Mouse (Mus musculus): ENCODE measurements at regions not wholly inside any gene's neighbourhood (a gene's known extent, or its start where the extent isn't known, plus 50 kb on each side); places are given as distances from the start of the nearest gene placed in this dataset.

DNA sequence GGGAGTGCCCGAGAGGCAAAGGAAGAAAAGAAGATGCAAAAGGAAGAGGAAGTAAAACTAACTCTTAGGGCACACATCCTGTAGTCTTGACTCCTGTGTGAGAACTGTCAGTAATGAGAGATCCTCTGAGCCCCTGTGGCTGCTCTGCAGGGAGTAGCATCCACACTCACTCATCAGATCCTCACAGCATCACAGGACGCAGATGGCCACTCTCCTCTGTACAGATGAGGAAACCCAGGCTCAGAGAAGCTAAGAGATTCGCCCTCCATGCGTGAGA is 117.0 kb upstream of the Habp2 start:
- no peak for DNase-seq (ENCODE audit: low spot score in 2 of 2)

DNA sequence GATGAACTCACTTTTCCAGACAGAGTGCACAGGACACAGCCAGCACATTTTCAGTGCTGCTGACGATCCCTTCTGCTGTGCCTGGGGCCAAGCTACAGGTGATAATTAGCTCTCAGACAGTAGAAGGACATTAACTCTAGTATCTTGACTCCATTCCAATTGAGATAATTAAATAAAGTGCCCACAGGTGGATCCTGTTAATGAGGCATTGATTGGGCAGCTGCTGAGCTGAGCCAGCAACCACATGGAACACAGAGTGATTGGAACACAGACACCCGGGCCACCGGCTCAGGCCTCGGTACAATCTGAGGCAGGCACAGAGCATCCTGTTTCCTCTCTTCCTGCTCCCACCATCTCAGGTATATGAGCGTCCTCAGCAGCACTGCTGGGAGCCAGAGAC is 114.5 kb upstream of the Habp2 start:
- no peak for DNase-seq (ENCODE audit: low spot score in 2 of 2)

DNA sequence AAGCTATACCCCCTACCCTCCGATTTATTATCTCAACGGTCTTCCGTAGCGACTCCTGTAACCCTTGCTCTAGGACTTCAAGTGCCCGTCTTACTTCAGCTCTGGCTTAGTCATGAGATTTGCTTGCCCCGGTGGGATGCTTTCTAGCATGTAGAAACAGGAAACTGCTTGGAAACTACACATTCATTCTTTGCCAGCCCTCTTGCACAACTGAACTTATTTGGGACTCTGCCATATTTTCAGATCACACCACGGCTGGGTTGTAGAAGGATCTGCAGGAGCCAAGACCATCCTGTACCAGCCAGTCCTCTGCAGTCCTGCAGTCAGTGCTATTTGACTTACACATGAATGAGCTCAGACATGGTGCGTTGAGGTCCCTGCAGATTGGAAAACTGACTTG is 110.9 kb upstream of the Habp2 start:
- no peak for DNase-seq (ENCODE audit: low spot score in 2 of 2)

DNA sequence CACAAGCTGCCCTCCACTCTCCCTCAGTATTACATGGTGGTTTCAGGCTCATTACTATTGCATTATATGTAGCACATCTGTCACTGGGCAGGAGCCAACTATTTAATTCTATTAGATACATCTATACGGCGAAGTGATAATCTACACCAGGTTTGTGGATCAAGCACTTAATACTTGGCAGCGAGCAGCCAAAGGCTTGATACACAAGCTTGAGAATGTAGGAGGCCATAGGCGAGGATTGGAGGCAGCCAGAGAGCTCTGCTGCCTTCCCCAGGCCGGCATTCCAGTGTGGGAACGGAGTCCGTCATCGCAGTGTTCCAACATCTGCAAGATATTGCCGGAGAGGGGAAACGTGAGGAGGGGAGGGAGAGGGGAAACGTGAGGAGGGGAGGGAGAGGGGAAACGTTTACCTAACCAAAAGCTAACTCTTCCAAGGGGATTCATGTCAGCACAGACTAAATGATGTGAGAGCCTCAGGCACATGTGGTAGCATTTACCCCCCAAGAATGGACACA is 109.6 kb upstream of the Habp2 start:
- DNase-seq (ENCODE audit: low spot score in 2 of 2): no peak

DNA sequence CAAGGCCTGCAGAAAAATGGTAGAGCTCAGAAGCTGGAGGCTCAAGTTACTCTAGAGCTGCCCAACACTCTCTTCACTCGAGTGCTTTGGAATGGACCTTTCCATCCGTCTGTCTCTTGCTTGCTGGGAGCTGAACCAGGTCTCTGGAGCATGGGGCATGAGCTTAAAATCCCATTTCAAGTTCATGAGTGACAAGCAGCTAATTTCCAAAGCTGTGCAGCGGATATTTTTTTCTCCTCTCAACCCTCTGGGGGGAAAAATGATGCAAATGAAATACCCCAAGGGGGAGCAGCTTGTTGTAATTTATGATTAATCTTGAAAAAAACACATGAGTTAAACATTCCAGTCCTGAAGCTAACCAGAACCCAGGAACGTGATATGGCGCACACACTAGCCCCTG is 101.2 kb upstream of the Habp2 start:
- no peak for DNase-seq (ENCODE audit: low spot score in 2 of 2)

DNA sequence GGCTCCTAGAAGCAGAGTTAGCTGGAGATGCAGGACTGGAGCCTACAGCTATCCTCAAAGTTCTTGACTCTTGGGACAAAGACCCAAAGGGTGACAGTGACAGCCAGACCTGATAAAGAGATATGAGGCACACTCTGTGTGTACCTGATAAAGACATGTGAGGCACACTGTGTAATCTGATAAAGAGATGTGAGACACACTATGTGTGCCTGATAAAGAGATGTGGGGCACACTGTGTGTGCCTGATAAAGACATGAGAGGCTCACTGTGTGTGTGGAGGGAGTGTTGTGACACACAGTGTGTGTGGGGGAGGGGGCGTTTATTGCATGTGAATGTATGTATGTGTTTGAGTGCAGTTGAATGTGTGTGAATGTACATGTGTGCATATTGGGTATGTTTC is 97.8 kb upstream of the Habp2 start:
- DNase-seq (ENCODE audit: low spot score in 2 of 2): no peak

DNA sequence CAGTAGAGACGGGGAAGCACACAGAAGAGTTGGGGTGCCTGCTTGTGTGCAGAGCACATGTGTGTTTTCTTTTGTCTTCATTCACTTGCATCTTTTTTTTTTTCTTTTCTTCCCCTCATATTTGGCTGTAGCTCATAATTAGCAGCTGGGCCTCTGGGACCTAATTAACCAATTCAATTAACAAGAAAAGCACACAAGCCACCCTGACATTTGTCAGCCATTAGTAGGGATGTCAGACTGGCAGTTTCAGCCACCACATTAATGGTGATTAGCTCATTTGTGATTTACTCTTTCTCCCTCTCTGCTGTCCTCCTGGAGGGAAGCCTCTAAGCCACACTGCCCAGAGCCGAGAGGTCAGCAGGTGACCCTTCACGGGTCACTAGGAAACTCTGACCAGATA is 96.7 kb upstream of the Habp2 start:
- DNase-seq (ENCODE audit: low spot score in 2 of 2): no peak

DNA sequence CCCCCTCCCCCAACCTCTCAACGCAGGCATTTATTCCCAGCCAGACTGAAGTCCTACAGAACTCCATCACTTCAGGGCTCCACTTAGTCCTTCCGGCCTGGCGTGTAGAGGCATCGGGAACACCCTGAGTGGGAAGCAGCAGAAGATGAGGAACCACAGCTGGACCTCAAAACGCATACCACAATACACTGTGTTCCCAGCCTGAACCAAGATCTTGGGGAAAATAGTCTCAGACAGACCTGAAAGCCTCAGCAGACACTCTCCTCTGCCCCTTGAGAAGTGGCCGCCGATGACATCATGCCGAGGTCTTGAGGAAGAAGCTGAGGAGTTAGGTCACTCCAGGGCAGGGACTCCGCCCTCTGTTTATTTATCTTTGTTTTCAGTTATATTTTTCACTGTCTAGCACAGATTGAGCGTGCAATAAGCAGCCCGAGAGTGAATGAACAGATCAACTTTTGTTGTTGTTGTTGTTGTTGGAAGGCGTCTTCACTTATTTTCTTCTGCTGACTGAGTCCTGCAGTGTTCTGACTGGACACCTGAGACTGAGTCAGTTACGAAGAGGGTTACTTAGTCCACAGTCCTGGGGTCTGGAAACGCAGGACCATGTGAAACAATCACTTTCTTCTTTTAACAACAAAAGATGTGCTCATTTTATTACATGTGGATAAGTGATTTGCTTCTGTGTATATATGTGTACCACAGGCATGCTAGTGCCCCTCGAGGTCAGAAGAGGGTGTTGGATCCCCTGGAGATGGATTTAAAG is 88.3 kb upstream of the Habp2 start:
- no peak for DNase-seq (ENCODE audit: low spot score in 2 of 2)

DNA sequence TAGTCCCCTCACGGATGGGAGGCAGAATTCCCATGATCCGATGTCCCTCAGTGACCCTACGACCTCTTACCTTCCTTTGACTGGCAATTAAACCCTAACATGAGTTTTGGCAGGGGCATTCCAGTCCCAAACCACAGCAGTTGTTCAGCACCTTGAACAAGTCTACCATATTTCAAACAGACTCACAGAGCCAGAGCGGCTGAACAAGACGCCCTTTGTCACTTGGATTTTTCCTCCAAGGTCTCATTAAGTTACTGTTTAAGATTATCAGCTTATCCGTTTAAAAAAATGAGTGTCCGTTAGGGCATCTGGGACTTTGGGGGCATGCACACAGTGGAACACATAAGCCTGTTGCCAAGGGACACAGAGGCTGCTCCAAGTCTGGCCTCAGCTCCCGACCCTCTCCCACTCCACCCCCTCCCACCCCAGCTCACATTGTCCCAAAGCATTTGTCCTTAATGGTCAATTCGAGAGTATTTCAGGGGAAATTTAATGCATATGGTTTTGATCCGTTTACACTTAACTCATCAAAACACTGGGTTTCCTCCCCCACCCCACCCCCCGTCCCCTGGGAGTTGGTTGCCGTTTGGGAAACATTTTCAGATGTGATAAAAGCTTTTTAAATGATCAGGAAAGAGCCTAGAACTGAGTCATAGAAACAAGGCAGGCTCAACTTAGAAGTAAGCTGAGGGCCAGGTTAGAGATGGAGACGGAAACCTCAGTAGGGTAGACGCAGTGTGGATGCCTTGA is 87.4 kb upstream of the Habp2 start:
- no peak for DNase-seq (ENCODE audit: low spot score in 2 of 2)

DNA sequence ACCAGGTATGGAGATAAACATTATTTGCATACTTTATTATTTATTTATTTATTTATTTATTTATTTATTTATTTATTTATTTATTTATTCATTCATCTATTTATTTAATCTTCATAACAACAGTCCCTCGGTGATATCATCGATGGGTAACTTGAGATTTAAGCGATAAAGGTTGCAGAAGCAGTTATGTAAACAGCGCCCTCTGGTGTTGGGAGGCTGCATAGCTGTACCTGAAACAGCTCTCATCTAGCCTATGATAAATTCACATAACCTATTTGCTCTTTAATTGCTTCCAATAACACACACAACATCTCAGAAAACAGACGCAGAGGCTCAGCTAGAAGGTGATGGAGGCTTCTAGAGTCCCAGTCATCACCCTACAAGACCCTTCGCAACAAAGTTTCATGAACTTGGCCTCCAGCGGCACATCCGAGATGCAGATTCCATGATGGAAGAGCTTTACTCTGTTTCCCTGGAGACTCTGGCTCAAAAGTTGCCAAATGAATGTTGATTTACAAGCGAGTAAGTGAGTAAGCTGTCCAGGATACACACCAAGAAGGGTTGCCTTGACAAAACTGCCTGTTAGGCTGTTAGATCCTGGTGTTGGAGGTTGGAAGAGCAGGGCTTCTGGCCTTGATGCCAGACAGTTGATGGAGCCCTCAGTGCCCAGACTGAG is 85.8 kb upstream of the Habp2 start:
- DNase-seq (ENCODE audit: low spot score in 2 of 2): no peak

DNA sequence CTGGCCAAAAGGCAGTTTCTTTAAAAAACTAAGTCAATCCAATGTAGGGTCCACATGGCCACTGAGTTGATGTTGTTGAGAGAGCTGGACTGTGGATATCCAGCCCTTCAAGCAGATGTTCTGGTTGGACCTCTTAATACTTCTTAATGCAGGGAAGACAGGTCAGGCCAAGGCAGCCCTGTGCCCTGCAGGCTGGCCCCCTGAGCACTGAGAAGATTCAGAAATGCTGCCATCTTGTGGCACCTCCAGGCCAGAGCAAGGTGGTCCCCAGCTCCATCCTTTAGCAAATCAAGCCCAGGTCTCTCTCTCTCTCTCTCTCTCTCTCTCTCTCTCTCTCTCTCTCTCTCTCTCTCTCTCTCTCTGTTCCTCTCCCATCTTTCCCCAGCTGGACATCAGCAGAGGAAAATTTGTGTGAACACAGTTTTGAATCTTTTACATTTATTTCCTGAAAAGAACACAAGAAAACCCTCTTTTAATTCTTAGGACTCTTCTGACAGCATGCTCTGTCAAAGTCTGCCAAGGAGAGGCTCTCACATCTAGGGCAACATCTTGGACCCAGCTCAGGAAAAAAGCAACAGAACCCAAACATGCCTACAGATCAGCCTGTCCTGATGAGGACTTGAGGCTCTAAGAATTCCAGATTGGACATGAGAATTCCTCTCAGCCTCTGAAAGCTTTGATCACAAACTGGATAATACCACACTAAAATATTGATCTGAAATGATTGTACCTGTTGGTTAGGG is 85.0 kb upstream of the Habp2 start:
- no peak for DNase-seq (ENCODE audit: low spot score in 2 of 2)

DNA sequence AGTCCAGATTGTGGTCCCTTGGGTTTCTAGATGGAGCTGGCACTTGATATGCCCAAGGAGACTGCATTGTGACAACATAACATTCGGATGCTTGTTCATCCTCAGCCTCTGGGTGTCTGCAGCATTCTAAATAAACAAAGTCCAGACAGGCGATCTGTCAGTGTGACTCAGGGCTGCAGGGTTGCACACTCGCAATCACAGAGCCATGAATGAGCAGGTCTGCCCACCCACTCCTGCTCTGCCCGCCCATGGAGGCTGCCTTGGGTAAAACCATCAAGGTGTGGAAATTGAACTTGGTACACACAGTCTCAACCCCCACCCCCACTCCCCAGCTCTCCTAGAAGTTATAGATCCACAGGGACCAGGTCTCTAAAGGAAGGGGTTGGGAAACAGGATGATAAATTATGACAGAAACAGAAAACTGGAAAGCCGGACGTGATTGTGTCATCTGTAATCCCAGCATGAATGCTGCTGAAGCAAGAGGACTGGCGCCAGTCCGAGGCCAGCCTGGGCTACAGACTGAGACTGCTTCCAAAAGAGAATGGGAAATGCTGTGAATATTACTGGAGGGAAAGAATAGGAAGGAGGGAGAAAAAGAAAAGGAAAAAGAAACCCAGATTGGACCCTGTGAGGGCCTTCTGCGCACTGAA is 84.3 kb upstream of the Habp2 start:
- DNase-seq (ENCODE audit: low spot score in 2 of 2): no peak

DNA sequence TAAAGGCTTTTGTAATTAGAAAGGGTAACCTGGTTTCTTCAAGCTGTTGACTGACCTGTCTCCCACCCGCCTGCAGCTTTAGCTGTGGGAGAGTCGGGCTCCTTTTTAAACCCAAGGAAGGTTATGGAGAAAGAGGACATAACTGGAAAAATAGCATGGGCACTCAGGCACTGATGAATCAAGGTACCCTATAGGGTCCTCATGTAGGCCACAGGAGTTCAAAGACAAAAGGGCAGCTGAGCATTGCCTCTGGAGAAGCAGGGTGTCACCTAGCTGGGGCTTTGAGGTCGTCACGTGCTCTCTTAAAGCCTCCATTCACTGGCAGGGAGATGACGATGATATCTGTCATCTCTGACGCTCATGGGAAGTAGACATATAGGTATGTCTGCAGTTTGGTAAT is 68.4 kb upstream of the Habp2 start:
- DNase-seq (ENCODE audit: low spot score in 2 of 2): no peak

DNA sequence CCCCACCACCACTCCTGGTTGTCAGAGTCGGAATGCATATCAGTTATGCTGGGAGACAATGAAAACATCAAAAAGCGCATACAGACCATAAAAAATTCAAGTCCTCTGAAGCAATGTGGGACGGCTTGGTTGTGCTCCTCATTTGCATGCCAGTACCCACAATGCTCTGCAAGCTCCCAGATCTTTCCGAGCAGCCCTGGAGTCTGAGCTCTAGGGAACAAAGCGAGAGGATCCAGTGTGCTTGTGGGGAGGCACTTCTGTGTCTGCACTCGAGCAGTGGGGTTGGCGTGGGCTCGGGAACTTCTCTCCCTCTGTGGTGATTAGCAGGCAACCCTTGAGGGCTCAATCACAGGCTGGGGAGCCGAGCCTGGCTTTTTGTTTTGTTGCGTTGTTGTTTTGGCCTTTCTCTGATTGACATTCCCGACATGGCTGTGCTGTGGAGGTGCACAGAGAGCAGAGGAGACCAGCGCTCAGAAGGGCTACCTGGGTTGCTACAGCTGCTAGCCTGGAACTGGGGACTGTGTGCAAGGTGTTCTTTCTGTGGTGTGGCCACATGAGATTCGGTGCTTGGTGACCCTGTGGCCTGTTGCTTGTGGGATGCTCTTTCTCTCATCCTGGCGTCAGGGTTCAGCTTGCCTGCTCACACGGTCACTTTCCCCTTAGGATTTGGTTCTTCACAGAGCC is 66.1 kb upstream of the Habp2 start:
- no peak for DNase-seq (ENCODE audit: low spot score in 2 of 2)

DNA sequence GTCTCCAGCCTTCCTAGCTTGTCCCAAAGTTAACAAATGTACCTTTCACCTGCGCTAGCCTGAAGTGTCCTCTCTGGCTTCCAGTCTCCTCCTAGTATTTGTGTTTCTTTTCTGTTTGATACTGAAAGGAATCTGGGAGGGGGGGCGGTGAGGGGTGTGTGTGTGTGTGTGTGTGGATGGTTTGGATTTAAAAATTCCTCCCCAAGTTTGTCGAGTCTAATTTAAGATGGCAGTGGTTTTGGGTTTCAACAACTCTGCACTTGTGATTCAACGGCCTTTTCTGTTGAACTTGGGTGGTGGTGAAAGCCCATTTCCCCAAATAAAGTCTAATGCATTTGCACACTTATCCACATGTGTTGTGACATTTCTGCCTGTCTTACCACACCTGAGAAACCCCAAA is 64.4 kb upstream of the Habp2 start:
- DNase-seq (ENCODE audit: low spot score in 2 of 2): no peak

DNA sequence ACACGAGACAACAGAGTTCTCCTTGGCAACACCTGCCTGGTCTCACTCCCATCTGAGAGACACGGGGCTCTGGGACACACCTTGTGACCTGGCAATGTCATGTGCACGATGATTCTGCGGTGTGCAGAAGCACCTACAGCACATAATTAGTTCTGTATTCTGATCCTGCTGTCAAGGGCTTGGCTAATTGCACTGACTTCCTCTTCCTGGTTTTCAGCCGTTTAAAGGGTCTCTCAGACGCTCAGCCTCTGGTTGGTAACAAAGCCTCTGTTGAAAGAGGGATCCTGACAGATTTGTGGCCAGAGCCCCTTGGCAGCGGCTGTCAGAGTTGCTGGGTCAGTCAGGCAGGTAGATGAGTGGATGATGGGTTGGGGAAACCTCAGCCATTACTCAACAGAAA is 61.9 kb upstream of the Habp2 start:
- DNase-seq (ENCODE audit: low spot score in 2 of 2): no peak

DNA sequence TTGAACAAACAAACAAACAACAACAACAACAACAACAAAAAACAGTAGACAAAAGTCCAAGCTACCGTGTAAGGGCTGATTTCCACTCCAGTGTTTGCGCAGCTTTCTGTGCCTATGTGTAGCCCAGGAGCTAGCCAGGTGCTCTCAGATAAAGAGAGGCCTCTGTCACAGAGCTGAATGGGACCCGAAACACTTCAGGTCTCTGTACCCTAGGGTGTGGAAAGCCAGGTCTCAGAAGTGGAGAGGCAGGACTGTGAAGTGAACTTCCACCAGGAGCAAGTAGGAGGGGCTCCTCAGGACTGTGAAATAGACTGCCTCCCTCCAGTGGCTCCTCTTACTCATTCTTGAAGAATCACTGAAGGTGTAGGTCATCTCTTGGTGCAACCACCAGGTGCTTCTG is 61.4 kb upstream of the Habp2 start:
- no peak for DNase-seq (ENCODE audit: low spot score in 2 of 2)

DNA sequence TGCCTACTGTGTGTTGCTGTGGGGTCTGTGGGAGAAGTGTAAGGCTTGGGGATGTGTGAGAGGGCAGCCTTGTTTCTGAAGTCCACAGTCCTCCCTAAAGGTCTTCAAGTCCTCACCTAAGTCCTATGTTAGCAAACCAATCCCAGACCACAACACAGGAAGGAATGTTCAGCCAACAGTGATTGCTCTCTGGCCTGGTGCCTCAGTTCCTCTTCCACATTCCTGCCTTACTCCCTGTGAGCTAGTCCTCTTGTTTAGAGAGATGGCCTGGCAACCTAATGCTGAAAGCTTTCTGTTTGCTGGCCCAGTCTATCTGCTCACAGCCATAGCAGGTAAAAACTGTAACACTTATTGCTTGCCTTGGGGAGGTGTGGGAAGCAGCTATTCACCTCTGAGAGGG is 58.4 kb upstream of the Habp2 start:
- DNase-seq (ENCODE audit: low spot score in 2 of 2): no peak

DNA sequence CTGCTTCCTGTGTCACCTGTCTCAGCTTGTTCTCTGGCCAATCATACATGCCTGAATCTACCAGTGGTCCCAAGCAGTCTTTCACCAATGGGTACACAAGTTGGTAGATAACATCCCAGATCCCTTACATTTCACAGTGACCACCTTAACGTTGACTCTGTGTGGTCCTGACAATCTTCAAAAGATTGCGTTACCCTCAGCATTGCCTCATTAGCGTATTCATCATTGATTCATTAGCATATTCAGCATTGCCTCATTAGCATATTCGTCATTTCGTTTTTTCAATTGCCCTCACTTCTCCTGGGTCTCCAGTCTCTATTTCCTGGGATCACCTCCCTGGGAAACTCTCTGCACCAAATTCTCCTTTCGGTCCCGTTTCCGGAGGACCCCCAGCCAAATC is 55.5 kb upstream of the Habp2 start:
- no peak for DNase-seq (ENCODE audit: low spot score in 2 of 2)

DNA sequence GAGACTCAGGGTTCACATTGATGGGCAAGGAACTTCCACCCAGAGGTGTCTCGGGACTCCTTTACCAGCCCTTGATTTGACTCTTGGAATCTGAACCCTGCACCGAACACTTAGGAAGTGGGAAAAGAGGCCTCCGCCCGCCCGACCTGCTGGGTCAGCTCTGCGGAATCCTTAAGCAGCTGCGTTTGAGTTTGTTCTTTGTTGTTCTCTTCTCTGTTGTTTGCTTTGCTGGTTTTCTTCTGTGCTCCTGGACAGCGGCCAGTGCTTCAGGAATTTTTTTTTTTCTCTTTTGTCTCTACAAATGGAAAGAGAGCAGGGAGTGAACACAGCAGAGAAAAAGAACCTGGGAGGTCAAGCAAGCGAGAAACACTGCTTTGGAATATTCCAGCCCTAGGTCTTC is 55.1 kb upstream of the Habp2 start:
- no peak for DNase-seq (ENCODE audit: low spot score in 2 of 2)

DNA sequence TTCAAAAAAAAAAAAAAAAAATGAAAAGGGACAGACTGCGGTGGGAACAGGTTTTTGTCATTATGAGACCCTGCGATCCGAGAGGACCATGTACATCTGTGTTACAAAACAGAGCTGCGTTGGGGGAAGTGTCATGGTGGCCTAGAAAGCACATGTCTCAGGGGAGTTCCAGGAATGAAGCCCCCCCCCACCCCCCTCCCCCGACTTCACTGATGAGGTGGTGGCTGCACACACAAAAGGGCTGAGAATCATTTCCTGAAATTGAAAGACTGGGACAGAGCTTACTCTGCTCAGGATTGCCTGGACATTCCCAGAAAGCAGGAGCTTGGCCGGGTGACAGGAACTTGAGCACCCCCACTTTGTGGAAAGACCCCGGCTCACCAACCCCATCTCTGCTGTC is 54.7 kb upstream of the Habp2 start:
- DNase-seq (ENCODE audit: low spot score in 2 of 2): no peak

All from adrenal gland, postnatal 4 days (tissue).